Mouse (Mus musculus): ENCODE results near the gene Lta. TPM values are rescaled to one million over a fixed set of nuclear protein-coding genes. Genes with fewer than 3 reads are reported as not detected.

Lta gene
- polyA plus RNA-seq (2015; fragmentation: Nextera tagmentation; extraction: Ambion mirVana): 0.12 and 0.24 TPM in 2 replicates

GRCm38 (mm10) chr17:35204494-35205379 lies at the start of gene Lta:
Gene Lta, minus strand, starts transcription at chr17:35205351.

DNA sequence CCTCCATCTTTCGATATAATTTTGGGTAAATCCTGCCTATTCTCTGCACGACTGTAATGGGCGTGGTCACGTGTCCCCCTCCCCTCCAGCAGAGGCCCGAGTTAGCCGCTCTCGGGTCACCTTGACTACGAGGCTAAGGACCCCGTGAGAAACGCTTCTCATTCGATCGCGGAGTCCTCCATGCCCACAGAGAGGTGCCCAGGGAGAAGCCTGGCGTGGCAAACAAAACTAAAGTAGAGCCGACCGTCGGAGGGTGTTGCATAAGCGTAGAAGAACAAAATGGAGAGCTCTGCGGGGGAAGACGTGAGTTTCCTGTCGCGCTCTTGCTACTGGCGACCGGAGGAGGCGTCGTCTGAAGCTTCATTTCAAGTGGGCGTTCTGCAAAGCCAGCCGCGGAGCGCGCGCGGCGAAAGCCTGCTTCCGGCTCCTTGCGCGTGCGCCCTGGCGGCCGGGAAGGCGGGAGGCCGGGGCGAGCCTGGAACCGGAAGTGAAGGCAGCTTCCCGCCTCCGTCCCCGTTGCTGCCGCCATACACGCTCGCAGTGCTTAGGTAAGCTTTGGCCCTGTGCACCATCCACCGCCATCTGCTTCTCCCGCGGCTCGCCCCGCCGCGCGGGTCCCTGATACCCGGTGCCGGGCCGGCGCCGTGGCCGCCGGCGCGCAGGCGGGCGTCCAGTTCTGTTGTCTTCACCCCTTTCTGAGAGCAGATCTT lies 36.3 kb upstream of the Lta start, which contains the start of gene Ddx39b:
Gene Ddx39b (plus strand): TSS at position 442 of the 710 bp plus-strand sequence.

DNA sequence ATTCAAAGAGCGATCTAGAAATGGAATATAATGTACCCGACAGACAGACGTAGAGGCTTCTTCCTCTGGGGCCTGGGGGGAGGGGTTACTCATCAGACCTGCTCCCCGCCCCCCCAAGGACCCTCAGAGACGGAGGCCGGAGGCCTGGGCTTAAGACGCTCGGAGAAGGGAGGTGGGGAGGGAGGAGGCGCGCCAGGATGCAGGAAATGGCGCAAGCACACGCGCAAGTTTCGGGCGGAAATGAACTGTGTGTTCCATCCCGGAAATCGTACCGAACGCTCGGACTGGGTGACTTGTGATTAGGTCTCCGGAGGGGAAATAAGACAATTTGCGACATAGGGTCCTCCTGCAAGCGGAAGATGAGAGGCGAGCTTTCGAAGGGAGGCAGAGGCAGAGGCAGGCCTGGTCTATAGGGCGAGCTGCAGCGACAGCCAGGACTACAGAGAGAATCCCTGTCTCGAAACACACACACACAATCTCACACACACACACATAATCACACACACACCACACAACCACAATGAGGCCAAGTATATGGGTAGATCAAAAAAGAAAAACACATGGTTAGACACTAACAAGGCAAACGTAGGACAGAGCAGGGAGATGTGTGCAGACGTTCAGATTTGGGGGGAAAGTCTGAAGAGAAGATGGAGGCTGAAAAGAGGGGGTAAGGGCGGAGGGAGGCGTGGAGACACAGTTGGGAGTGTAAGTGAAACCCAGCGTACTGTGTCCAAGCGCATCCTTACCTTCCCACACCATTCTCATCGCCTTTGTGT lies 30.7 kb upstream of the Lta start, which contains the start of gene Nfkbil1:
Gene Nfkbil1 (minus strand): TSS at position 179 of the 776 bp plus-strand sequence.

DNA sequence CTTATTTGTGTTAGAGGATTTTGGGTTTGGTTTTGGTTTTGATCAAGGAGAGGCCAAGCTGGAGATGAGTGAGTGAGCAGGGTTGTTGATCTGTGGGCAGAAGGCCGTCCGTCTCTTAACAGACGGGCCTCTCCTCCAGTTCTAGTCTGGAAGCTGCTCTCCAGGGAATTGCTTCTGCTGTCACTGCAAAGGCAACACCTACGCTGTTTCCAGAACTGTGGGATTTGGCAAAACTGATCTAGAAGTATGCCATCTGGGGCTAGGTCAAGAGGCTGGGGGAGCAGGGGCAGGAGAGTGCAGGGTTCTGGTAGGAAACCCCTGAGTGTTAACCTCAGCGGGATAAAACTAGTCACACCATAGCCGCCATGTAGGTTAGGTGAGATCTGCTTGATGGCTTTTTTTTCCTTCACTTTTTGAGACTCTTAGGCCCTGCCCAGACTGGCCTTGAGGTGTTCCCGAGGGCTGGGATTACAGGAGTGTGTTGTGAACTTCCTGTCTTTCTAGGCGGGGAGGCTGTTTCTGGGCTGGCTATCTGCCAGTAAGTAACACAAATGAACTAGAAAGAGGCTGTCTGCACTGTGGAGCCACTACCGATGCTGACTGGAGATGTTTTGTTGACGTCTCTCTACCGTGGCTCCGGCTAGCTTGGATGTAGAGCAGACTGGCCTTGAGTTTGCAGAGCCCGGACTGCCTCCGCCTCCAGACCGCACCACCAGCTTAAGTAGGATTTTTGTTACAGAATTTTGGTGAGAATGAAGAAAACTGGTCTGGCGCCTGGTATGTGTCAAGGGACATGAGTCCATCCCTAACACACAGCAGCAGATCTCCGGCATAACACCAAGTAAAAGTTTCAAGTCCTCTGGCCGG lies 28.2 kb upstream of the Lta start, which contains the start of gene Atp6v1g2:
Gene Atp6v1g2 (plus strand): TSS at position 547 of the 867 bp plus-strand sequence.

GRCm38 (mm10) chr17:35220156-35220952 lies 15.2 kb upstream of the Lta start, which contains the start of gene Gm16181:
Gene Gm16181, plus strand, starts transcription at chr17:35220834.

GRCm38 (mm10) chr17:35201787-35202186 lies 3.4 kb downstream of the Lta start, which contains the start of gene Tnf:
Gene Tnf, minus strand, starts transcription at chr17:35202007.

DNA sequence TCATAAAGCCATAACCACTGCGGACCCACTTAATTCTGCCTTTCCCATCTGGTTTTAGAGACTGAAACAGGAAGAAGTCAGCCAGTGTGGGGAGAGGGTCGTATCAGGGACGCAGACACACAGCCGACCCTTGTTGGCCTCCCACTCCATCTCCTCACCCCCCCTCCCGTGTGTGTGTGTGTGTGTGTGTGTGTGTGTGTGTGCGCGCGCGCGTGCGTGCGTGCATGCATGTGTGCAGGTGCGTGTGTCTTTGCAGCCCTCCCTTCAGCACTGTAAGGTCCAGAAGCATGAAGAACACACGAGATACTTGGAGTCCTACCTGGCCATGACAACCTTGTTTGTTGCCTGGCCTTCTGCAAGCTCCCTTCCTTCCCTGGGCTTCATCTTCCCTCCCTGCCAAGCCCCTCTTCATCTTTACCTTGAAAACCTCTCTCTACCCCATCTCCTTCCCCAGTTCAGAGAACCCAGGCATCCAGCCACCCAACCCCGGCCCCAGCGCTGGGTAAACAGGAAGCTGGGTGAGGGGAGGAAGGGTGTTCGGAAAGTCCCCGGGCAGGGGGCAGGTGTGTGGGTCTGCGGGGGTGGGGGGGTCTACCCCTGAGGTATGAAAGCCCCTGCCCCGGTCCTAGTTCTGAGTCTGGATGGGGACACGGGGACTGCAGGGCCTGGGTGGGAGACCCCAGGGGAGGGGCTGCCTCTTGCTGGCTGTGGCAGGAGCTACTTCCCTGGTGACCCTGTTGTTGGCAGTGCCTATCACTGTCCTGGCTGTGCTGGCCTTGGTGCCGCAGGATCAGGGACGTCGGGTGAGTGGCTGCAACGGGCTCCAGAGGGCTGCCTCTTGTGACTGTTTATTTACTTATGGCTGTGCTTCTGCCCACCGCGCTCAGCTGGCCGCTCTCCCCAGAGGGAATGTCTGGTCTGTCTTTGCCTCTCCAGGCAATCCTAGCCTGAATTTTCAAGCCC lies 11.0 kb downstream of the Lta start, which contains the start of gene Ltb:
Gene Ltb (plus strand): TSS at position 559 of the 963 bp plus-strand sequence.

DNA sequence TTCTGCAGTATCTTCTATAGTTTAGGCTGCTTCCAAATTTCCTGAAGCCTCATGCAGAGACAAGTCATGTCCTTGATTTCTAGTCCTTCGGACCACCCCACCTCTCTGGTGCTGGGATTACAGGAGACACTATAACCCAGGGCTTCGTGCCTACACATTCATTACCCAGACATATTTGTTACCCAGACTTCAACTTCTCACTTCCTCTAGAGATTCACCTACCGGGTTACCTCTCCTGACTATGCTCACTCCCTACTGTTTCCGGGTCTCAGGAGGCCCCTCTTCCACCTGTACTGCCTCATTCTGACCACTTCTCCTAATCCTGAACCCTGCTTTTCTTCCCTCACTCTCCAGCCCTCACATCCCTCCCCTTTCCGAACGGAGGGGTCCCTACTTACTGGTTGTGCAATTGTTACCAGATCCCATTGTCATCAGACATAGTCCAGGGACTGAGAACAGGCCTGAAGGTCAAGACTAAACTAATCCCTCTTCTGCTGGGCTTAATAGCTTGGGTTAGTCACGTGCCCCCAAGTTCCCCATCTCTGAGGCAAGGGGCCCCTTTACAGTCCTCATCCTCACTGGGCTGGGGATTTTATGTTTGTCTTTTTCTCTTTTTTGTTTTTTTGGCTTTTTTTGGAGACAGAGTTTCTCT lies 17.1 kb downstream of the Lta start, which contains the start of gene Lst1:
Gene Lst1 (minus strand): TSS at position 481 of the 652 bp plus-strand sequence.

GRCm38 (mm10) chr17:35175968-35176367 lies 29.2 kb downstream of the Lta start, which contains the start of gene Aif1:
Gene Aif1, minus strand, starts transcription at chr17:35176068.

GRCm38 (mm10) chr17:35164568-35165450 lies 40.3 kb downstream of the Lta start, which contains the start of gene Prrc2a:
Gene Prrc2a, minus strand, starts transcription at chr17:35164897.

Small RNA genes lying within 50 kb of the gene (microRNA-seq; reads per million reads assigned to microRNA genes)
- gene Mir6973a (0 reads per million in 2 experiments), gene Mir6974 (0 reads per million in 2 experiments), gene Mir6975 (1.4 to 1.9 reads per million in 2 experiments), gene Mir8094 (0.10 to 0.21 reads per million in 2 experiments)

Other genes starting within 250 kb of the Lta start
- gene Hspa1b, start 246.1 kb downstream of the Lta start, polyA plus RNA-seq (2015; fragmentation: Nextera tagmentation; extraction: Ambion mirVana): 0.12 and 0.27 TPM in 2 replicates
- gene Gm20481, start 235.4 kb downstream of the Lta start, polyA plus RNA-seq (2015; fragmentation: Nextera tagmentation; extraction: Ambion mirVana): 0.32 TPM in 1 of 2 replicates, not detected in the other
- 2.5 and 3.8 TPM in 2 replicates for gene Hspa1a, start 233.2 kb downstream of the Lta start, polyA plus RNA-seq (2015; fragmentation: Nextera tagmentation; extraction: Ambion mirVana)
- 2.7 and 2.8 TPM in 2 replicates for gene Hspa1l, start 232.6 kb downstream of the Lta start, polyA plus RNA-seq (2015; fragmentation: Nextera tagmentation; extraction: Ambion mirVana)
- gene Lsm2, start 223.5 kb downstream of the Lta start, polyA plus RNA-seq (2015; fragmentation: Nextera tagmentation; extraction: Ambion mirVana): 54.1 and 55.4 TPM in 2 replicates
- 27.6 and 32.6 TPM in 2 replicates for gene Vars, start 204.4 kb downstream of the Lta start, polyA plus RNA-seq (2015; fragmentation: Nextera tagmentation; extraction: Ambion mirVana)
- 0.46 and 0.53 TPM in 2 replicates for gene Vwa7, start 188.8 kb downstream of the Lta start, polyA plus RNA-seq (2015; fragmentation: Nextera tagmentation; extraction: Ambion mirVana)
- 10.6 and 11.5 TPM in 2 replicates for gene Sapcd1, start 177.3 kb downstream of the Lta start, polyA plus RNA-seq (2015; fragmentation: Nextera tagmentation; extraction: Ambion mirVana)
- 2.2 and 3.5 TPM in 2 replicates for gene Msh5, start 158.6 kb downstream of the Lta start, polyA plus RNA-seq (2015; fragmentation: Nextera tagmentation; extraction: Ambion mirVana)
- gene Clic1, start 155.4 kb downstream of the Lta start, polyA plus RNA-seq (2015; fragmentation: Nextera tagmentation; extraction: Ambion mirVana): 115 and 138 TPM in 2 replicates
- 144 and 157 TPM in 2 replicates for gene Ddah2, start 146.3 kb downstream of the Lta start, polyA plus RNA-seq (2015; fragmentation: Nextera tagmentation; extraction: Ambion mirVana)
- 11.3 TPM in 1 of 2 replicates, not detected in the other for gene Ly6g6c, start 140.0 kb downstream of the Lta start, polyA plus RNA-seq (2015; fragmentation: Nextera tagmentation; extraction: Ambion mirVana)
- gene Mpig6b, start 139.2 kb downstream of the Lta start, polyA plus RNA-seq (2015; fragmentation: Nextera tagmentation; extraction: Ambion mirVana): 0.08 and 0.30 TPM in 2 replicates
- gene Ly6g6e, start 128.4 kb downstream of the Lta start, polyA plus RNA-seq (2015; fragmentation: Nextera tagmentation; extraction: Ambion mirVana): 2.1 TPM in 1 of 2 replicates, not detected in the other
- 0.49 and 1.2 TPM in 2 replicates for gene Ly6g6d, start 127.3 kb downstream of the Lta start, polyA plus RNA-seq (2015; fragmentation: Nextera tagmentation; extraction: Ambion mirVana)
- gene Ly6g6f, start 119.7 kb downstream of the Lta start, polyA plus RNA-seq (2015; fragmentation: Nextera tagmentation; extraction: Ambion mirVana): 0.11 and 0.29 TPM in 2 replicates
- 87.8 and 89.8 TPM in 2 replicates for gene Abhd16a, start 116.1 kb downstream of the Lta start, polyA plus RNA-seq (2015; fragmentation: Nextera tagmentation; extraction: Ambion mirVana)
- gene Ly6g5c, start 97.1 kb downstream of the Lta start, polyA plus RNA-seq (2015; fragmentation: Nextera tagmentation; extraction: Ambion mirVana): 0.38 TPM in 1 of 2 replicates, not detected in the other
- 0.22 and 0.37 TPM in 2 replicates for gene Ly6g5b, start 89.9 kb downstream of the Lta start, polyA plus RNA-seq (2015; fragmentation: Nextera tagmentation; extraction: Ambion mirVana)
- gene Gpank1, start 83.9 kb downstream of the Lta start, polyA plus RNA-seq (2015; fragmentation: Nextera tagmentation; extraction: Ambion mirVana): 8.4 and 9.1 TPM in 2 replicates
- gene Csnk2b, start 83.3 kb downstream of the Lta start, polyA plus RNA-seq (2015; fragmentation: Nextera tagmentation; extraction: Ambion mirVana): 203 and 204 TPM in 2 replicates
- gene D17H6S53E, start 79.0 kb downstream of the Lta start, polyA plus RNA-seq (2015; fragmentation: Nextera tagmentation; extraction: Ambion mirVana): 10.6 and 11.8 TPM in 2 replicates
- gene Apom, start 73.3 kb downstream of the Lta start, polyA plus RNA-seq (2015; fragmentation: Nextera tagmentation; extraction: Ambion mirVana): 0.30 and 0.81 TPM in 2 replicates
- gene Bag6, start 70.2 kb downstream of the Lta start, polyA plus RNA-seq (2015; fragmentation: Nextera tagmentation; extraction: Ambion mirVana): 39.5 and 42.1 TPM in 2 replicates
- 51.8 and 55.0 TPM in 2 replicates for gene Prrc2a, start 40.5 kb downstream of the Lta start, polyA plus RNA-seq (2015; fragmentation: Nextera tagmentation; extraction: Ambion mirVana)
- gene Aif1, start 29.3 kb downstream of the Lta start, polyA plus RNA-seq (2015; fragmentation: Nextera tagmentation; extraction: Ambion mirVana): 11.0 and 18.3 TPM in 2 replicates
- gene Lst1, start 16.9 kb downstream of the Lta start, polyA plus RNA-seq (2015; fragmentation: Nextera tagmentation; extraction: Ambion mirVana): 14.2 and 24.5 TPM in 2 replicates
- 1.3 and 2.2 TPM in 2 replicates for gene Ltb, start 10.9 kb downstream of the Lta start, polyA plus RNA-seq (2015; fragmentation: Nextera tagmentation; extraction: Ambion mirVana)
- gene Tnf, start 3.3 kb downstream of the Lta start, polyA plus RNA-seq (2015; fragmentation: Nextera tagmentation; extraction: Ambion mirVana): 0.49 and 0.74 TPM in 2 replicates
- 0.40 and 0.83 TPM in 2 replicates for gene Gm16181, start 15.5 kb upstream of the Lta start, polyA plus RNA-seq (2015; fragmentation: Nextera tagmentation; extraction: Ambion mirVana)
- gene Atp6v1g2, start 28.3 kb upstream of the Lta start, polyA plus RNA-seq (2015; fragmentation: Nextera tagmentation; extraction: Ambion mirVana): 3.3 and 3.9 TPM in 2 replicates
- 8.5 and 8.8 TPM in 2 replicates for gene Nfkbil1, start 30.4 kb upstream of the Lta start, polyA plus RNA-seq (2015; fragmentation: Nextera tagmentation; extraction: Ambion mirVana)
- 131 and 157 TPM in 2 replicates for gene Ddx39b, start 36.4 kb upstream of the Lta start, polyA plus RNA-seq (2015; fragmentation: Nextera tagmentation; extraction: Ambion mirVana)
- gene H2-D1, start 57.4 kb upstream of the Lta start, polyA plus RNA-seq (2015; fragmentation: Nextera tagmentation; extraction: Ambion mirVana): 113 and 180 TPM in 2 replicates
- gene H2-Q1, start 115.1 kb upstream of the Lta start, polyA plus RNA-seq (2015; fragmentation: Nextera tagmentation; extraction: Ambion mirVana): not detected in 2 replicates
- gene H2-Q2, start 136.9 kb upstream of the Lta start, polyA plus RNA-seq (2015; fragmentation: Nextera tagmentation; extraction: Ambion mirVana): not detected in 2 replicates
- gene H2-Q4, start 174.3 kb upstream of the Lta start, polyA plus RNA-seq (2015; fragmentation: Nextera tagmentation; extraction: Ambion mirVana): 2.4 and 3.8 TPM in 2 replicates
- gene H2-Q6, start 219.5 kb upstream of the Lta start, polyA plus RNA-seq (2015; fragmentation: Nextera tagmentation; extraction: Ambion mirVana): 0.49 and 0.79 TPM in 2 replicates
- gene H2-Q7, start 233.8 kb upstream of the Lta start, polyA plus RNA-seq (2015; fragmentation: Nextera tagmentation; extraction: Ambion mirVana): 1.3 and 1.7 TPM in 2 replicates

Measured in skeletal muscle tissue, postnatal 0 days (tissue).